Mouse (Mus musculus) spleen, adult 2 months (tissue): Measurements from ENCODE around the gene Selenbp1. TPM values are rescaled to one million over a fixed set of nuclear protein-coding genes. Genes with fewer than 3 reads are reported as not detected.
A peak's percentile ranks its signal among the peaks of the same experiment; 100 is the strongest.
"Not testable (repeated sequence)": the region's sequence is repeated elsewhere in the genome, so short reads cannot be mapped to it uniquely, and the experiment has no call there.

Source experiments
- DNase-seq, 2 experiments: peaks; one replicate each; pipeline versions ENCODE4 v3.0.0 to v3.0.0-alpha.2; 2012 to 2021; ENCODE audit warnings: low spot score in 2 of 2, low read depth in 1 of 2
- H3K27ac ChIP-seq: fragments of 200-500 bp; 2 replicates; pipeline ENCODE4 v1.5.1; 2012; ENCODE audit warnings: low read length, inconsistent platforms; ENCODE audit not compliant: insufficient read depth
- H3K27me3 ChIP-seq: fragments of 200-500 bp; 2 replicates; pipeline ENCODE4 v1.6.1; 2012; ENCODE audit warnings: mild to moderate bottlenecking, moderate library complexity, low read length, inconsistent platforms; ENCODE audit not compliant: control insufficient read depth, insufficient read depth
- H3K36me3 ChIP-seq: fragments of 200-500 bp; 2 replicates; pipeline ENCODE4 v1.6.1; 2012; ENCODE audit warnings: mild to moderate bottlenecking, low read length, inconsistent platforms; ENCODE audit not compliant: control insufficient read depth, insufficient read depth
- H3K4me1 ChIP-seq: fragments of 200-500 bp; 2 replicates; pipeline ENCODE4 v1.6.1; 2011; ENCODE audit warnings: inconsistent platforms; ENCODE audit not compliant: control insufficient read depth, insufficient read depth, insufficient read length
- H3K4me3 ChIP-seq: fragments of 200-500 bp; 2 replicates; pipeline ENCODE4 v1.5.1; 2011; ENCODE audit warnings: mild to moderate bottlenecking, inconsistent platforms; ENCODE audit not compliant: insufficient read depth, insufficient read length; ENCODE audit errors: extremely low read depth
- CTCF ChIP-seq: fragments of 200-500 bp; IDR thresholded peaks from 2 replicates; pipeline ENCODE4 v1.5.1; 2011; ENCODE audit warnings: mild to moderate bottlenecking, inconsistent platforms; ENCODE audit not compliant: insufficient read depth, insufficient read length, insufficient replicate concordance; ENCODE audit errors: extremely low read depth
- POLR2A ChIP-seq: fragments of 200-500 bp; IDR thresholded peaks from 2 replicates; pipeline ENCODE4 v1.6.1; 2011; ENCODE audit warnings: low read depth, low read length, inconsistent platforms
- WGBS: fragments of 180-500 bp; shearing (Covaris S2); methylation state at CpG from one replicate; pipeline ENCODE4 v1.1.7; 2018; 5-methylcytosine and 5-hydroxymethylcytosine counted together
- polyA plus RNA-seq: library from polyadenylated mRNA; depleted of rRNA; stranded (reverse); fragments of >200 nt; gene quantifications from 2 replicates; pipeline ENCODE4 v1.2.3, GENCODE M21; 2012

Selenbp1 gene
- polyA plus RNA-seq, 1 experiment = 34.9 TPM

GRCm38 (mm10) chr3:94921104-94921503 is 11.8 kb upstream of the Selenbp1 start:
- no peak for DNase-seq
- H3K4me3 ChIP-seq = no peak overlapping the region
- H3K27ac ChIP-seq = no peak overlapping the region
- H3K36me3 ChIP-seq = no peaks in the 10 kb centered on the region
- TF ChIP-seq POLR2A = no peak
- TF ChIP-seq CTCF = no peak
- H3K27me3 ChIP-seq = no peaks in the 10 kb centered on the region; the same call in 1 of the 2 replicates
- no peaks in the 10 kb centered on the region for H3K4me1 ChIP-seq
- 73% methylated on average over 3 of the region's 3 CpGs for WGBS

- DNase-seq = no peak
- no peaks in the 10 kb centered on the region; the same call in 1 of the 2 replicates for H3K27me3 ChIP-seq
- no peak for TF ChIP-seq CTCF
- no peaks in the 10 kb centered on the region for H3K4me1 ChIP-seq
- no peaks in the 10 kb centered on the region for H3K36me3 ChIP-seq
- H3K4me3 ChIP-seq = no peak overlapping the region
- 81% methylated on average over 3 of the region's 3 CpGs for WGBS
- H3K27ac ChIP-seq = no peak overlapping the region
Observed at GRCm38 (mm10) chr3:94922333-94922732, 10.5 kb upstream of the Selenbp1 start.

- no peaks in the 10 kb centered on the region for H3K36me3 ChIP-seq
- H3K4me1 ChIP-seq = no peaks in the 10 kb centered on the region
- TF ChIP-seq CTCF = no peak
- TF ChIP-seq POLR2A = no peak
- H3K4me3 ChIP-seq = no peak overlapping the region
- WGBS = 45% methylated on average over 8 of the region's 8 CpGs
- H3K27ac ChIP-seq = no peak overlapping the region
- no peaks in the 10 kb centered on the region; the same call in 1 of the 2 replicates for H3K27me3 ChIP-seq
- no peak for DNase-seq
Observed at GRCm38 (mm10) chr3:94924688-94925087, 8.2 kb upstream of the Selenbp1 start.

GRCm38 (mm10) chr3:94926301-94926736 is 6.5 kb upstream of the Selenbp1 start:
- not testable (repeated sequence) for DNase-seq, H3K4me1 ChIP-seq, H3K27ac ChIP-seq, H3K36me3 ChIP-seq, H3K27me3 ChIP-seq, H3K4me3 ChIP-seq
- 72% methylated on average over 4 of the region's 4 CpGs for WGBS

- 93% methylated on average over 4 of the region's 4 CpGs for WGBS
- DNase-seq, H3K4me1 ChIP-seq, H3K27me3 ChIP-seq, H3K27ac ChIP-seq, H3K36me3 ChIP-seq, H3K4me3 ChIP-seq: not testable (repeated sequence)
Observed at GRCm38 (mm10) chr3:94928979-94929378, 3.9 kb upstream of the Selenbp1 start.

- DNase-seq, H3K4me1 ChIP-seq, H3K4me3 ChIP-seq, H3K36me3 ChIP-seq, H3K27me3 ChIP-seq: not testable (repeated sequence)
- 83% methylated on average over 7 of the region's 7 CpGs for WGBS
- peak overlapping the region; percentile 5; the same call in 1 of the 2 replicates for H3K27ac ChIP-seq
Observed at GRCm38 (mm10) chr3:94930386-94931266, 2.2 kb upstream of the Selenbp1 start.

GRCm38 (mm10) chr3:94931427-94932082 is 1.3 kb upstream of the Selenbp1 start:
- not testable (repeated sequence) for H3K27ac ChIP-seq, DNase-seq, H3K4me3 ChIP-seq, H3K36me3 ChIP-seq, H3K27me3 ChIP-seq, H3K4me1 ChIP-seq
- 83% methylated on average over 10 of the region's 10 CpGs for WGBS

GRCm38 (mm10) chr3:94932279-94932678 is 577 bp upstream of the Selenbp1 start:
- not testable (repeated sequence) for H3K4me3 ChIP-seq, H3K36me3 ChIP-seq, H3K4me1 ChIP-seq, DNase-seq, H3K27ac ChIP-seq, H3K27me3 ChIP-seq
- 59% methylated on average over 2 of the region's 2 CpGs for WGBS

GRCm38 (mm10) chr3:94933604-94934003 is 748 bp downstream of the Selenbp1 start:
- H3K27me3 ChIP-seq, DNase-seq, H3K36me3 ChIP-seq, H3K4me3 ChIP-seq, H3K4me1 ChIP-seq, H3K27ac ChIP-seq: not testable (repeated sequence)
- no CpG with 5 or more reads among the region's 2 CpGs for WGBS

- H3K27ac ChIP-seq, DNase-seq, H3K4me3 ChIP-seq, H3K27me3 ChIP-seq, H3K4me1 ChIP-seq, H3K36me3 ChIP-seq: not testable (repeated sequence)
- WGBS = 80% methylated on average over 3 of the region's 3 CpGs
Observed at GRCm38 (mm10) chr3:94934564-94934963, 1.7 kb downstream of the Selenbp1 start.
